Mouse (Mus musculus) ovary, adult 18-20 months (tissue): ENCODE measurements around the gene Crmp1.

Experiments used
- DNase-seq: peaks from one replicate; pipeline ENCODE4 v3.0.0; 2022; ENCODE audit warnings: low spot score, mixed read lengths

The Crmp1 gene

DNA sequence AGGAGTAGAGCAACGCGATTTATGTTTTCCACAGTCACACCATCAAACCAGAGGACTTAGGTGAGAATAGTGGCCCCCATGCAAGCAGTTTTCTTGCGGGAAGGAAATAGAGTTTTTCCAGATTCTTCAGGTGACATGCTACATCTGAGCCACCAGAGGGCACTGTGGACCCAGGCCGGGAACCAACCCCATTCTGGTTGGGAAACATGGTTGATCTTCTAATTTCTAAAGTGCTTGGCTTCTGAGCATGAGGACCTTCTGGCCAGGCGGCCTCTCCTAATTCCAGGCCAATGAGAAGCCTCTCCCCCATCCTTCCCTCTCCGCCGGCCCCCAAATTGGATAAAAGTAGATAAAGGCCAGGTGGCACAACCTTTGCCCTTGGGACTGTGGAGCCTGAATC lies 56.6 kb downstream of the Crmp1 start:
- DNase-seq = no peak

DNA sequence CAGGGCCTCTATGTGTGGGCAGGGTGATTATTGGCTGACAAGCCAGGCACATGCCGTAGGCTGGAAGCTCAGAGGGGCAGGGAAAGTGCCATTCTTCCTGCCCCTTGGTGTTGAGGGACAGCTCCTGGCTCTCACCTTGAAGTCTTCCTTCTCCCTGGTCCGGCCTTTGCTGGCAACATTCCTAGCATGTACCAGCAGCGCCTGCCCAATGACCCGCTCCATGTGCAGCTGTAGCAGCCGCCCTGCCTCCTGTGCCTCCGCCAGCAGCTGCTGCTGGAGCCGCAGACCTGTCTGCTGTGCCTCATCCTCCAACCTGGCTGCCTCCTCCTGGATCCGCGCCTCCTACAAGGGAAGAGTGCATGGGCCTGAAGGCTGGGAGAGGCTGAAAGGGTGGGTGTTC lies 68.3 kb downstream of the Crmp1 start:
- DNase-seq = no peak

DNA sequence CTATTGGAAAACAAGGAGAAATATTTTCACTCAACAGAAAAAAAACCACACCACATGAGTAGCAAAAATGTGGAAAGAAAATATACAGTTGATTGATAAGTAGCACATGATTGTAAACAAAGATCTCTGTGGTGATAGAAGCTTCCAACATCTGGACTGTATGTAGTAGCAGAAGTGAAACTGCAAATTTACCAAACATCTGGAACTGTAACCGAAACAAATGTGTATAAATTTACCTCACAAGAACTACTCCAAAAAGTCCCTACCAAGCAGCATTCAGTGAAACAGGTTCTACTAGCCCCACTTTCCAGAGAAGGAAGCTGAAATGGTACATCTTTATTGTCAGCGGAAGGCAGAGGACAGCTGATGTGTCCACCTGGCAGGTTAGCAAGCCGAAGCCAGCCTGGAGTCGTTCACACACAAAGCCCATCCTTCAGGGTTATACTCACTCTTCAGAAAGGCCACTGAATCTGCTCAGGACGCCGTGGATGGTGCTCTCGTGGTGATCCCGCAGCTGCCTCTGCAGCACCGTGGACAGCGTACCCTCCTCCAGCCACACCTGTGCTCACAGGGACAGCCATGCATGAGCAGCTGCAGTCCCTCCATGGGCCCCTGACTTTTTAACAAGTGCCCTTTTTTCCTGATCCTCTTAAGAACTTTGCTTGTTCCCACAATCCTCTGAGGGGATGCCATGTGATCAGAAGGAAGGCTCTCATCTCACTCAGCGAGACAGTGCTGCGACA lies 71.4 kb downstream of the Crmp1 start:
- DNase-seq = no peak

DNA sequence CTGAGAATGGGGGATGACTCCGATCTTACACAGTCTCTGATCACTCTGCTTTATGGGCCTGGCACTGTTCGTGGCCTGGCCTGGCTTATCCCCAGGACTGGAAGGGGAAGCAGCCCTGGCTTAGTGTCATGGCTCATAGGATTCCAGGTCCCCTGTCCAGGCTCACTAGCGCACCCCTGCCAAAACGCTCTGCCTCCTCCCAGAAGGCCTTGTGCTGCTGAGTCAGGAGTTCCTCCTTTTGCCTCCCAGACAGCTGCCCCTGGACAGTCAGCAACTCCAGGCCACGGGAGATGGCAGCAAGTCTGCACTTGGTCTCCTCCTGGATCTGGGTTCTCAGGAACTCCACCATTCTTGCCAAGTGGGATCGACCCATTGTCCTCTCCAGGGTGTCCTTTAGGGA lies 77.0 kb downstream of the Crmp1 start:
- DNase-seq = no peak

DNA sequence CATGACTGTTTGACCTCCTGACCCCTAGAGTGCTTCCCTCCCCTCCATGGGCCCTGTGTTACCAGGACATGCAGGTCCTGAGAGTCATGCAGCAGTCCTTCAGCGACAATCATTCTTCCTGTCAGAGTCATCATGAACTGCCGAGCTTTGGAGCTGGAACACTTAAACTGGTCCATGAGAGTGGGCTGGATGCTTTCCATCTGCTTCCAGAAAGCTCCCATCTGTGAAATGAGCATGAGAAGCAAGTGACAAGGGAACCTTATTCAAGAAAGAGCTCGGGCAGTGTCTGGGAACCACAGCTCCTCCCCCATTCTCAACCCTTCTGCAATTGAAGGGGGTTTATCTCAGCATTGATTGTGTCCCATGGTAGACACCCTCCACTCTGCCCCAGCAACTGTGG lies 78.4 kb downstream of the Crmp1 start:
- no peak for DNase-seq

DNA sequence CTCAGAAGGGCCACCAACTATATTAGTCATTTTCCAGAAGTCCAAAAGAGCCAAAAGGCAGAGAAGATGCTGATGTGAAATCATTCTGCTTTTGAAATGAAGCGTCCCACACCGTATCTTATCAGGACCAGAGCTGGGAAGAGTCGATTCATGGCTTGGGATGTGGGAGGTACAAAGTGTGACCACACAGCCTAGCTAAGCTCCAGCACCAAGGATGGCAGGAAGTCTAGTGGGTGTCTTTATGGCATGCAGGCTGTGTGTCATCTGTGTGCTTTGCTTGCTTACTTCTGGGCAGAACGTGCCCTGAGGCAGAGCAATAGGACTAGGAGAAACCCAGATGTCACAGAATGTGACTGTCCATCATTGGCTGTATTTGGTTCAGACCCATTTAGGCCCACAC lies 79.0 kb downstream of the Crmp1 start:
- DNase-seq = no peak

DNA sequence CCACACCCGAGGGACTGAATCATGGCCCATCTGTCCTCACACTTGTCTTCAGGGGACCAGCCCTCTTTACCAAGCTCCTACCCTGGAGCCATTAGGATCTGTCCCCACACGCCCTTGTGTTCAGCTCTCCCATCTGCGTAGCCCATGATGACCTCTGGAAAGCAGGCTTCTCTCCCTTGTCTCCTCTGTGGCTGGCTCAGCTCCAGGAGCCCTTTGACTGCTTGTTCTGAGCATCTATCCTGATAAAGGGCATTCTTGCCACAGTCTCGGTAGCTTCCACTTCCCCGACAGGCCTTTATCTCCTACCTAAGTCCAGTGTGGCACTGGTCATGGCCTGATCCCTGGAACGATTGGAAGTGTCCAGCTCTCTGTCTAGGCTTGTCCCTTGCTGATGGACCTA lies 84.9 kb downstream of the Crmp1 start:
- no peak for DNase-seq

DNA sequence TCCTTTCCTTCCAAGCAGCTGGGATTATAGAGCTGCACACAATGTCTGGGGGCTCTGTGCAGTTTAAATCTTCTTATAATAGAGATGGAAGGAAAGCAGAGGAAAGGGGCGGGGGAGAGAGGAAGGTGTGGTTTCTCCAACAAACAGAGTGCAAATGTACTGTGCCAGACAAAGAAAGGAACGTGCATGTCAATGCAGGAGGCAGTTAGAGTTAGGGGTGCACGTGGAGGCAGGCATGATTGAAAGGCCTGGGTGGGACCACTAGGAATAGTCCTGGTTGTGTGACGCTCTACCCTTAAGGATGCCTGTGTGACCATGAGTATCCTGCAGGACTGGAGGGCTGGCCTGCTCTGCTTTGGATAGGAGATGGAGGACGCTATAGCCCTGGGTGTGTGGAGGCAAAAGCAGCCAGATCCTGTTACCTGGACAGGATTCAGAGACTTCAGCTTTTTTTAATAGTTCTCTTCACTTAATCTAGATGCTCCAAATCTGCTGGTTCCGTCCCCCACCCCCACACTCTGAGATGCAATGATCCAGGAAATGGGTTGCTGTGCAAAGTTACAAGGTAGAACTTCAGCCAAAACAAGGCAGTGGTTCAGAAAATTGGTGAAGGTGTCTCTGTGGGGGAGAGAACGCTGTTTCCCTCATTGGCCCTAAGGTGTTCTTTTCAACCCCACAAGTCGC lies 88.9 kb downstream of the Crmp1 start:
- no peak for DNase-seq

DNA sequence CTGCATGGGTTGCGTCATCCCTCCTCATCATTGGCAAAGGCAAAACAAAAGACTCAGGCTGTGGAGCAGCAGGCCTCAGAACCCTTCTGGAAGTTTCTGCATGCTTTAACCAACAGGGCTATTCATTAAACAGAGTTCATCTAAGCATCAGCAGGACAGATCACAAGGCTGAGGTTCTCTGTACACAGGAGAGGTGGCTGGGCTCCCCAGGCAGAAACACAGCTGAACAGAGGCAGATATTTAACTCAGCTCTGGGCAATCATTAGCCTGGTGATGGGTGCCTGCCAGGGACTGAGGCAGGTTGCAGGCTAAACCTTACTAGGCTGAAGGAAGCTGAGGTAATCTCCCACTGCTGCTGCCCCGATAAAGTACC lies 89.4 kb downstream of the Crmp1 start:
- no peak for DNase-seq

DNA sequence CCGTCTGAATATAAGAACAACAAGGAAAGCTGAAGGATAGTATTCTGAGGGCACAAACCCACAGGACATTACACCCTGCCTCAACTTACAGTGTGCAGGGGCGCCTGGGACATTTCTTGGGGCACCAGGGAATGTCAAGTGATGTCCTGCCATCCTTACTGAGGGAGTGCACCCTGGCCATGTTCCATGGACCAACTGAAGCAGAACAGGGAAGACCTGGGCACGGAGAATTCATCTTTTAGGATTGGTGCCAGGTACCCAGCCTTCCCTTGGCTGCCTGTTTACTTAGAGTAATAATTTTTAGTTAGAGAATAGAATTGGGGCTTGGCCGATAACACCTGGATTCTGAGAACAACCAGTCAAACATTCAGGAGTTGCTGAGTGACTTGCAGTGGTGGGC lies 90.3 kb downstream of the Crmp1 start:
- no peak for DNase-seq

DNA sequence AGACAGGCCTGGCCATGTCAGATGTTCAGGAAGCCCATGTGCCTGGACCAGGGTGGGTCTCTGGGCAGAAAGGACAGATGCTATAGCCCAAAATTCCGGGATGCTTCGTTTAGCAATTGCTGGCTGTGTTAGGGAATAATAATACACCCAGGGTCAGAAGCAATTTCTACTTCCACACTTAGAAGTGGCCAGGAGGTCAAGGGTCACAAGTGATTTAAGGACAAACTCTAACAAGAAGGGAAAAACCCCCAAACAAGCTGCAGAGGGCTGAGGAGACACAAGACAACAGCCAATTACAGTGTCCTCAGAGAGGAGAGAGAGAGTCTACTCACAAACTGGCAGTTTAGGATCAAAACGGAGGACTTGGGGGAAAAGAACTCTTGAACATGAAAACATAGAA lies 93.3 kb downstream of the Crmp1 start:
- no peak for DNase-seq

DNA sequence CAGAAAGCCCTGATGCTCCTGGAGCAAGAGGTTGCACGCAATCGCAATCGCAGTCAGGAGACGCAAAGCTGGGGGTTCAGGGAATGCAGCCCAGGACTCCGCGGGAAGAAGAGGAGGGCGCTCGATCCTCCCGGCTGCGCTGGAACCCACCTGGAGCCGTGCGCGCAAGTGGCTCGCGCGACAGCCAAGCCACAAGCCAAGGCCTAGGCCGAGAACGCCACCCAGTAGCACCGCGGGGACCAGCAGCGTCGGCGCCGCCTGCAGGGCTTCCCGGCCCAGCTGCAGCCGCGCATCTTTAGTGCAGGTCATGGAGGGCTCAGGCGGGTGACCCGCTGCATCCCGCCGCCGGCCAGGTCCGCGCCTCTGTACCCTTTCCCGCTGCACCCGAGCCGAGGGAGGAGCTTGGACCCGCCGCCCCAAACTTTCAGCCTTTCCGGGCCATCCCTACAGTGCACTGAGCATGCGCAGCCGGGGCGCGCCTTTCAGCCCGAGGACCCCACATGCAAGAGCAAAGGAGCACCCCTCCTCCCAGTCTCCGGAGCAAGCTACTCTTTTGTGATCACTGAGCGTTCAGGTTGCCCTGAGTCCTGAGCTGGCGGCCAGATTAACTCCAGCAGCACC lies 94.9 kb downstream of the Crmp1 start, which contains the start of gene Evc:
Evc (minus strand) TSS at position 410 of the 621 bp plus-strand sequence.
- DNase-seq = peak; percentile 58

DNA sequence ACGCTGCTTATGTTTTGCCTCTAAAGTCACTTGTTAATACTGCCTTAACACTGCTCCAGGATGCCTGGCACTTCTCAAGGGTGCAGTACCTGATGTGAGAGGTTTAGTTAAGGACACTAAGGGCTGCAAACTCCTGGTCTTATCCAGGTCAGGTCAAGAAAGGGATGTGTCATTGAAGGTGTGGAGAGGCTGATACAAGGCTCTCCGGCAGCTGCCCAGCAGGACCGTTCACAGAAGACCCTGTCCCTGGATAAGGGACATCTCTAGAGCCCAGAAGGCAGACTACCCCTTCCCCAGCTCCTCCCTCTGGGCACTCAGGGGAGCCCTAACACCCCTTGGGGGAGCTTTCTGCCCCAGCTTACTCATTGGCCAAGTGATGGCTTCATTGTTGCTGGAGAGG lies 96.0 kb downstream of the Crmp1 start:
- DNase-seq = no peak

DNA sequence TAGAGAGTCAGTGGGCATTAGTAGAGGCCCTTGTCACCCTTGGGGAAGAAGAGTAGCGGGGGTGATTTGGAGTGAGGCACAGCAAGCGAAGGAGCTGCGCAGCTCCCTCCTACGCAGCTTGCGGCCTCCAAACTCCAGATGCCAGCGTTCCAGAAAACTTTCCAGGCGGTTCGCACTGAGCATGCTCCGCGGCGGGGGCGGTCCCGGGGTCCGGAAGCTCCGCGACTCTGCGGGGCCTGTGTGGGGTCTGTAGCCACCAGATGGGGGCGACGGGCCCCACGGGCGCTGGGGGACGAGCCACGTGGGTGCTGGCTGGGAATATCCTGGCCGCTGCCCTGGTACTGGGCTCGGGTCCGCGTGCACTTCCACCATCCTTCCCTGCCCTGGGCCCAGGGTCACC lies 96.5 kb downstream of the Crmp1 start, which contains the start of gene Evc2:
Evc2 (plus strand) TSS at position 212 of the 400 bp plus-strand sequence.
- peak; percentile 77 for DNase-seq
